Mouse (Mus musculus) liver, embryonic 15.5 days (tissue): Measurements from ENCODE around the gene Slc25a26. TPM values are rescaled to one million over a fixed set of nuclear protein-coding genes. Genes with fewer than 3 reads are reported as not detected.

Source experiments
- ATAC-seq: fragments of 200-750 bp; cut with Nextera tagmentation; 2 replicates; pipeline ENCODE4 v1.8.0; 2017; ENCODE audit warnings: moderate number of reproducible peaks, mild to moderate bottlenecking, moderate library complexity; ENCODE audit not compliant: insufficient read depth
- H3K27ac ChIP-seq: fragments of 300-500 bp; sonication (generic); replicated peaks from 2 replicates; pipeline ENCODE4 v1.5.1; 2015; ENCODE audit warnings: mild to moderate bottlenecking, inconsistent platforms
- H3K27me3 ChIP-seq: fragments of 300-500 bp; sonication (generic); 2 replicates; pipeline ENCODE4 v1.6.1; 2015; ENCODE audit warnings: mild to moderate bottlenecking, inconsistent platforms
- H3K36me3 ChIP-seq: fragments of 300-500 bp; sonication (generic); replicated peaks from 2 replicates; pipeline ENCODE4 v1.6.1; 2015; ENCODE audit warnings: moderate library complexity, mild to moderate bottlenecking, inconsistent platforms
- H3K4me1 ChIP-seq: fragments of 300-500 bp; sonication (generic); replicated peaks from 2 replicates; pipeline ENCODE4 v1.6.1; 2015; ENCODE audit warnings: inconsistent platforms
- H3K4me2 ChIP-seq: fragments of 300-500 bp; sonication (generic); 2 replicates; pipeline ENCODE4 v1.6.1; 2015; ENCODE audit warnings: moderate library complexity, mild to moderate bottlenecking, inconsistent platforms
- H3K4me3 ChIP-seq: fragments of 300-500 bp; sonication (generic); replicated peaks from 2 replicates; pipeline ENCODE4 v1.5.1; 2015; ENCODE audit warnings: mild to moderate bottlenecking, inconsistent platforms
- H3K9ac ChIP-seq: fragments of 300-500 bp; sonication (generic); 2 replicates; pipeline ENCODE4 v1.6.1; 2015; ENCODE audit warnings: moderate library complexity, mild to moderate bottlenecking, inconsistent platforms
- H3K9me3 ChIP-seq: fragments of 300-500 bp; sonication (generic); replicated peaks from 2 replicates; pipeline ENCODE4 v1.6.1; 2016; ENCODE audit warnings: inconsistent platforms
- WGBS: fragments of 180-500 bp; shearing (Covaris S2); methylation state at CpG from one replicate; pipeline ENCODE4 v1.1.7; 2015; ENCODE audit warnings: mixed read lengths; ENCODE audit not compliant: insufficient replicate concordance; 5-methylcytosine and 5-hydroxymethylcytosine counted together
- polyA plus RNA-seq: library from polyadenylated mRNA; unstranded; fragments of >200 nt; fragmentation: Nextera tagmentation; extraction: Ambion mirVana; gene quantifications from 2 replicates; pipeline ENCODE4 v1.2.1, GENCODE M21; 2015

The Slc25a26 gene
- polyA plus RNA-seq, 1 experiment from 2014 or later = 2.5 TPM

DNA sequence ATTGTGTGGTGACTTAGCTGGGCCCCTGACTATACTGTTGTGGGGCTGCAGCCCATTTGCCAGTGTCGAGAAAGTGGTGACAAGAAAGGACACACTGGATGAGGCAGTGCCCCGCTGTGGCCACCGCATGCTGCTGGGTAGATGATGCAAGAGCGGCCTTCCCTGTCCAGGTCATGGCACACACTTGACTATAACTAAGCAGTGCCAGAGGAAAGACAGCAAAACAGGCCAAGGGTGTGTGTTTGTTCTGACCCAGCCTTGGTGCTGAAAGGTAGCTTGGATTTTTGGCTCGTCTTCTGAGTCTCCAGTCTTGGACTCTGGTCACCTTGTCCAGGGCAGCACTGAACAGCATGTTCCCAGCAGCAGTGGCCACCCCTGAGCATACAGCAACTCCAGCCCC is 101.0 kb downstream of the Slc25a26 start:
- Histone ChIP-seq H3K4me1 (no peaks in the 10 kb centered on the region), H3K4me2 (no peak overlapping the region), H3K9me3 (no peaks in the 10 kb centered on the region), H3K27me3 (no peaks in the 10 kb centered on the region), H3K4me3 (no peak overlapping the region), H3K36me3 (peaks cover 11% of the 10 kb centered on the region; the same call in 1 of the 2 replicates), H3K9ac (no peak overlapping the region), H3K27ac (no peak overlapping the region)
- 74% methylated on average over 5 of the region's 5 CpGs for WGBS
- ATAC-seq = no peak

- Histone ChIP-seq H3K4me3 (no peak overlapping the region), H3K9me3 (no peaks in the 10 kb centered on the region), H3K4me2 (no peak overlapping the region), H3K9ac (no peak overlapping the region), H3K4me1 (no peaks in the 10 kb centered on the region), H3K27me3 (no peaks in the 10 kb centered on the region), H3K36me3 (peaks cover 13% of the 10 kb centered on the region; the same call in 1 of the 2 replicates), H3K27ac (no peak overlapping the region)
- no peak for ATAC-seq
- 61% methylated on average over 5 of the region's 5 CpGs for WGBS
Measured at GRCm38 (mm10) chr6:94601811-94602210, 101.7 kb downstream of the Slc25a26 start.

GRCm38 (mm10) chr6:94604072-94604471 is 103.9 kb downstream of the Slc25a26 start:
- Histone ChIP-seq H3K9me3 (no peaks in the 10 kb centered on the region), H3K4me1 (no peaks in the 10 kb centered on the region), H3K4me3 (no peak overlapping the region), H3K4me2 (no peak overlapping the region), H3K27me3 (no peaks in the 10 kb centered on the region), H3K27ac (no peak overlapping the region), H3K9ac (no peak overlapping the region), H3K36me3 (peaks cover 13% of the 10 kb centered on the region; the same call in 1 of the 2 replicates)
- WGBS = 62% methylated on average over 3 of the region's 3 CpGs
- ATAC-seq = no peak

GRCm38 (mm10) chr6:94604546-94604945 is 104.4 kb downstream of the Slc25a26 start:
- no peaks in the 10 kb centered on the region for H3K9me3 ChIP-seq
- WGBS = 58% methylated on average over 2 of the region's 2 CpGs
- ATAC-seq = no peak
- no peak overlapping the region for H3K4me2 ChIP-seq
- no peaks in the 10 kb centered on the region for H3K27me3 ChIP-seq
- no peaks in the 10 kb centered on the region for H3K4me1 ChIP-seq
- H3K36me3 ChIP-seq = peaks cover 15% of the 10 kb centered on the region; the same call in 1 of the 2 replicates
- H3K4me3 ChIP-seq = no peak overlapping the region
- no peak overlapping the region for H3K9ac ChIP-seq
- no peak overlapping the region for H3K27ac ChIP-seq

- Histone ChIP-seq H3K4me1 (no peaks in the 10 kb centered on the region), H3K9me3 (no peaks in the 10 kb centered on the region), H3K36me3 (peaks cover 8% of the 10 kb centered on the region; the same call in 1 of the 2 replicates), H3K27ac (no peak overlapping the region), H3K9ac (no peak overlapping the region), H3K27me3 (no peaks in the 10 kb centered on the region), H3K4me3 (no peak overlapping the region), H3K4me2 (no peak overlapping the region)
- no peak for ATAC-seq
- 68% methylated on average over 6 of the region's 6 CpGs for WGBS
Measured at GRCm38 (mm10) chr6:94613235-94613895, 113.2 kb downstream of the Slc25a26 start.

- 80% methylated on average over 6 of the region's 6 CpGs for WGBS
- Histone ChIP-seq H3K27me3 (no peaks in the 10 kb centered on the region), H3K9me3 (no peaks in the 10 kb centered on the region), H3K4me3 (no peak overlapping the region), H3K36me3 (peaks cover 8% of the 10 kb centered on the region; the same call in 1 of the 2 replicates), H3K27ac (no peak overlapping the region), H3K4me1 (no peaks in the 10 kb centered on the region), H3K4me2 (no peak overlapping the region), H3K9ac (no peak overlapping the region)
- no peak for ATAC-seq
Measured at GRCm38 (mm10) chr6:94614346-94614745, 114.2 kb downstream of the Slc25a26 start.

DNA sequence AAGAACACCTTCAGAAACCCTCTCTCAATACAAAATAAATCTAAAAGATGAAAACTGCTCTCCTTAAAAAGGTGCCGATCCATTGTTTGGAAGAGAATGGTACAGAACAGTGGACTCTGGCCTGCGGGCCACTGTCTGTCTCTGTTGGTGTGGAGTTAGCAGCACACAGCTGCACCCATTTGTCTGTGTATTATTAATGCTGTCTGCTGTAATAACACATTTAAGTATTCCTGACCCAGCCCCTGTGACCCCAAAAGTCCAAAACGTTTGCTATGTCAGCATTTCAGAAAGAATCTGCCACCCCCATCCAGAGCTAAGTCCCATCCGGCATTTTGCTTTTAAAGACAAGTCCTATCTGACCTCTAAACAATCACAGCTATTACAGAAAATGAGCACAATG is 115.8 kb downstream of the Slc25a26 start:
- Histone ChIP-seq H3K4me1 (no peaks in the 10 kb centered on the region), H3K27ac (no peak overlapping the region), H3K4me3 (no peak overlapping the region), H3K36me3 (no peaks in the 10 kb centered on the region), H3K9ac (no peak overlapping the region), H3K4me2 (no peak overlapping the region), H3K9me3 (no peaks in the 10 kb centered on the region), H3K27me3 (no peaks in the 10 kb centered on the region)
- 64% methylated on average over 4 of the region's 4 CpGs for WGBS
- ATAC-seq = no peak

- Histone ChIP-seq H3K36me3 (0 out of 2 replicates have a peak, but pooled peaks cover 14% of the 10 kb centered on the region), H3K9me3 (no peaks in the 10 kb centered on the region), H3K27me3 (no peaks in the 10 kb centered on the region), H3K4me1 (no peaks in the 10 kb centered on the region), H3K4me2 (no peak overlapping the region), H3K4me3 (no peak overlapping the region), H3K9ac (no peak overlapping the region), H3K27ac (no peak overlapping the region)
- ATAC-seq = no peak
- WGBS = 64% methylated on average over 5 of the region's 5 CpGs
Measured at GRCm38 (mm10) chr6:94618671-94619070, 118.5 kb downstream of the Slc25a26 start.

GRCm38 (mm10) chr6:94620287-94620686 is 120.2 kb downstream of the Slc25a26 start:
- 0 out of 2 replicates have a peak, but pooled peaks cover 14% of the 10 kb centered on the region for H3K36me3 ChIP-seq
- H3K4me1 ChIP-seq = no peaks in the 10 kb centered on the region
- H3K9ac ChIP-seq = no peak overlapping the region
- H3K27me3 ChIP-seq = no peaks in the 10 kb centered on the region
- H3K4me2 ChIP-seq = no peak overlapping the region
- no peak overlapping the region for H3K27ac ChIP-seq
- no peak overlapping the region for H3K4me3 ChIP-seq
- H3K9me3 ChIP-seq = no peaks in the 10 kb centered on the region
- WGBS = 67% methylated on average over 6 of the region's 6 CpGs
- ATAC-seq = no peak

DNA sequence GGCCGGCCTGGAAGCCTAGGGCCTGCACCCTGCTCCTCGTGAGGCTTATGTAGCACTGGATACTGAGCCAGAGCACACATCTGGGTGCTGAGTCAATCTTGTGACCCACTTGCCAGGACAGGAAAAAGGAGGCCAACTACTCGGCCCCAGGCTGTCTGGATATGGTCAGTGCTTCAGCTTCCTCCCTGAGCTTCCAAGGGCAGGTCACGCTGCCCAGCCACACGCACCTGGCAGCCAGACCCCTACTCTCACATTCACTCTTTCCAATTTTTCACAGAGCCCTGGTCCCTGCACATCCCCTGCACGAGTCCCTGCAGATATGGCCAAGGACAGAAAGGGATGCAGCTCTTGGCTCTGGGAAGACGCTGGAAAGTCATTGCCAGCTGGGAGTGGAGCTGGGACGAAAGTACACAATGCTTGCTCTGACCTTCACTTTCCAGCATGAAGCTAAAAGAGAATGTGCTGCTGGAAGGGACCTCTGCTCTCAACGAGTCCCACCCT is 120.7 kb downstream of the Slc25a26 start:
- WGBS = 56% methylated on average over 9 of the region's 9 CpGs
- Histone ChIP-seq H3K4me1 (no peaks in the 10 kb centered on the region), H3K4me2 (no peak overlapping the region), H3K4me3 (no peak overlapping the region), H3K9ac (no peak overlapping the region), H3K9me3 (no peaks in the 10 kb centered on the region), H3K36me3 (0 out of 2 replicates have a peak, but pooled peaks cover 14% of the 10 kb centered on the region), H3K27ac (no peak overlapping the region), H3K27me3 (no peaks in the 10 kb centered on the region)
- no peak for ATAC-seq

GRCm38 (mm10) chr6:94622983-94623382 is 122.9 kb downstream of the Slc25a26 start:
- ATAC-seq = no peak
- Histone ChIP-seq H3K4me1 (no peaks in the 10 kb centered on the region), H3K4me2 (no peak overlapping the region), H3K36me3 (0 out of 2 replicates have a peak, but pooled peaks cover 14% of the 10 kb centered on the region), H3K27ac (no peak overlapping the region), H3K27me3 (no peaks in the 10 kb centered on the region), H3K9ac (no peak overlapping the region), H3K9me3 (no peaks in the 10 kb centered on the region), H3K4me3 (no peak overlapping the region)
- 74% methylated on average over 4 of the region's 4 CpGs for WGBS
